Mouse (Mus musculus) frontal cortex, adult 2 months (tissue): ENCODE data around the gene Cnga4. TPM values are rescaled to one million over a fixed set of nuclear protein-coding genes. Genes with fewer than 3 reads are reported as not detected.
A peak's percentile ranks its signal among the peaks of the same experiment; 100 is the strongest.
"Not testable (repeated sequence)": the region's sequence is repeated elsewhere in the genome, so short reads cannot be mapped to it uniquely, and the experiment has no call there.

Source experiments
- DNase-seq, 2 experiments: peaks; one replicate each; pipeline ENCODE4 v3.0.0; 2022; ENCODE audit warnings: low spot score in 1 of 2; ENCODE audit errors: extremely low spot score in 1 of 2
- polyA plus RNA-seq: library from polyadenylated mRNA; depleted of rRNA; stranded (reverse); fragments of >200 nt; gene quantifications from 2 replicates; pipeline ENCODE4 v1.2.3, GENCODE M21; 2012; rRNA removed

Gene Cnga4
- polyA plus RNA-seq, result 1.5 and 1.8 TPM in 2 replicates

DNA sequence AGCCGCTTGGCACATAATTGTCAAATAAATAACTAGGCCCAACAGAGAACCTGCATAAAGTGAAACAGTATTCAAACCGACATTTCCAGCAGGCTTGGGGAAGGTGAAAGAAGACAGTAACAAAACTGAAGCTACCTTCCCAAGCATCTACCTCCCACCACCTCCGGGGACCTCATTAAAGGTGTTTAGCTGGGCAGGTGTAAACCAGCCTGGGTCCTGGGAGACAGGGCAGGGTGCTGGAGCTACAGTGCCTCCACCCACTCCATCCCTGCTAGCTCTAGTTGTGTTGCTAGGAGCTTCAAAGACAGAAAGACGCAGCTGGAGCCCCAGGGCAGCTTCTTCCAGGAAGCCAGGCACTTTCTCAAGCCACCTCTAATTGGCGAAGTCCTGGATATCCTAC, at the start of gene Cnga4:
TSS of gene Cnga4 (plus strand) at position 301 of the 400 bp plus-strand sequence.
- DNase-seq, result no peak

DNA sequence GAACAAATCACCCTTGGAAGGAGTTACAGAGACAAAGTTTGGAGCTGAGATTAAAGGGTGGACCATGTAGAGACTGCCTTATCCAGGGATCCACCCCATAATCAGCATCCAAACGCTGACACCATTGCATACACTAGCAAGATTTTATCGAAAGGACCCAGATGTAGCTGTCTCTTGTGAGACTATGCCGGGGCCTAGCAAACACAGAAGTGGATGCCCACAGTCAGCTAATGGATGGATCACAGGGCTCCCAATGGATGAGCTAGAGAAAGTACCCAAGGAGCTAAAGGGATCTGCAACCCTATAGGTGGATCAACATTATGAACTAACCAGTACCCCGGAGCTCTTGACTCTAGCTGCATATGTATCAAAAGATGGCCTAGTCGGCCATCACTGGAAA, 48.3 kb upstream of the Cnga4 start:
- not testable (repeated sequence) for DNase-seq

DNA sequence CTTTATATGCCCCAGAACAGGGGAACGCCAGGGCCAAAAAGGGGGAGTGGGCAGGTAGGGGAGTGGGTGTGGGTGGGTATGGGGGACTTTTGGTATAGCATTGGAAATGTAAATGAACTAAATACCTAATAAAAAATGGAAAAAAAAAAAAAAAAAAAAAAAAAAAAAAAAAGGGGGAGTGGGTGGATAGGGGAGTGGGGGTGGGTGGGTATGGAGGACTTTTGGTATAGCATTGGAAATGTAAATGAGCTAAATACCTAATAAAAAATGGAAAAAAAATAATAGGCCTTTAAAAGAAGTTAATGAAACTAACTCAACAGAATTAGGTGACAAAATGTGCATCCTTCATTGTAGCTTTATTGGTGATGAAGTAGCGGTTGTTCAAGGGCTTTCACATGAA, 47.9 kb upstream of the Cnga4 start:
- not testable (repeated sequence) for DNase-seq

DNA sequence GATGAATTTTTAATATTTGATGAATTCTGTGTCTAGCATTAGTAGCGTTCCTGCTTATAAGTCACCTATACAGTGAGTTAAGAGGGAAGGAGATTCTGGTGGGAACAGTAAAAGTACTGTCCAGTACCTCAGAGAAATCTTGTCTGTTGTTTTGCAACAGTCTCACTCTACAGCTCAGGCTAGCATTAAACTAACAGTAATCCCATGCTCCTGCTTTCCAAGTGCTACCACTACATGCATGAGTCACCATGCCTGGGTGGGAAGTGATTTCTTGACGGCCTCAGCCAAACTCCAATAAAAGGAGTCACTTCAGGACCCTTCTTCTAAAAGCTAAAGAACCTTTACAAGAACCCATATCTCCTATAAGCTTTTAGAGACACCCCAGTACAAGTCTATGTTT, 42.7 kb upstream of the Cnga4 start:
- no peak for DNase-seq

DNA sequence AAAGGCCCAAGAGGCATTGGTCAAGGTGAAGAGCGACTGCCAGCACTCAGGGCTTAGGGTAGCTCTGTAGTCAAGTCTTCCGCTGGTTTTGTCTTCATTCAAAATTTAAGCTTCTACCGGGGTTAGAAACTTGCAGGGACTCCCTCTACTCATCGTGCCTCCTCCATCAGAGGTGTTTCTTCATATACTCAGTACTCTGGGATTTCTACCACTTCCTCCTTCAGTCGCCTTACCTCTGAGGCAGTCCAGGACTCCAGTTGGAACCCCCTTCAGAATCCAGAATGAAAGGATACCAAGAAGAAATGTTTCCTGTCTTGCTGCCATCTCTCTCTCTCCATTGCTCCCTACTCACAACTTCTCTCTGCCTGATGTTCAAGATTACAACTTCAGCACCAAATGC, 37.1 kb upstream of the Cnga4 start:
- no peak for DNase-seq

DNA sequence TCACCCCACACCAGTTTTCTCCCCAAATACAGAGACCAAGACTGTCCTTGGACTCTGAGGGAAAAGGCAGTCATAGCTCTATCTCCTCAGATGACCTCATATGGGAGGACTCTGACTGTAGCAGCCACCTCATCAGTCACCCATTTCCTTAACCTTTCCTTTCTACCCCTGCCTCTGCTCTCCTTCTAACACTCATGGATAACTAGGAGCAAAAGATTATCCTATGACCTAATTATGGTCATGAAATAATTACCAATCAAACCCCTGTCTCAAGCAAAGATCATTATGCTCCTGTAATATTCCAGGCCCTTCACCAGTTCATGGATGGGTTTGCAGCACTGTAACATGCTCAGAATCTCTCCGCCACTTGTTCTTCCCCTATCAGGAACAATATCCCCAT, 36.4 kb upstream of the Cnga4 start, which contains the start of gene Olfr692:
TSS of gene Olfr692 (plus strand) at position 301 of the 400 bp plus-strand sequence.
- DNase-seq, result no peak

DNA sequence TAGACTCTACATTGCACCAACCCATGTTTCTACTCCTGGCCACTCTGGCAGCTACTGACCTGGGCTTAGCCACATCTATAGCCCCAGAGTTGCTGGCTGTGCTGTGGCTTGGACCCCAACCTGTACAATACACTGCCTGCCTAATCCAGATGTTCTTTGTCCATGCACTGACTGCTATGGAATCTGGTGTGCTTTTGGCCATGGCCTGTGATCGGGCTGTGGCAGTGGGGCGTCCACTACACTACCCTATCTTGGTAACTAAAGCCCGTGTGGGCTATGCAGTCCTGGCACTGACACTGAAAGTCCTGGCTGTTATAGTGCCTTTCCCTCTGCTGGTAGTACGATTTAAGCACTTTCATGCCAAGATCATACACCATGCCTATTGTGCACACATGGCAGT, 35.8 kb upstream of the Cnga4 start:
- no peak for DNase-seq

DNA sequence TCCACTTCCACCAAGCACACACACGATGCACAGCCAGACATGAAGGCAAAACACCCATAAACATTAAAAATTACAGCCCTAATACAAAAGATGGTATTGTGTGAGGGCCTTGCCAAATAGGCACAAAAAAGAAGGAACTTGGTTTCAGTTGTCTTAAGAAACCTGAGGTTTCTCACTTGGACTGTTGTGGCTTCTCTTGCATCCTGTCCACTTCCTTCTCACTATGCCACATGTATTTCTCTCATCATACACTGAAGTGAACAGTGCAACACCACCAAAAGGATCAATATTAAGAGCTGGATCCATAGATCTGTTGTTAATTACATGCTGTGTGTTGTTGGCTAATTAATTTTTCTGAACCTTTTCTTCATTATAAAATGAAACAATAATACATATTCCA, 31.5 kb upstream of the Cnga4 start:
- no peak for DNase-seq

DNA sequence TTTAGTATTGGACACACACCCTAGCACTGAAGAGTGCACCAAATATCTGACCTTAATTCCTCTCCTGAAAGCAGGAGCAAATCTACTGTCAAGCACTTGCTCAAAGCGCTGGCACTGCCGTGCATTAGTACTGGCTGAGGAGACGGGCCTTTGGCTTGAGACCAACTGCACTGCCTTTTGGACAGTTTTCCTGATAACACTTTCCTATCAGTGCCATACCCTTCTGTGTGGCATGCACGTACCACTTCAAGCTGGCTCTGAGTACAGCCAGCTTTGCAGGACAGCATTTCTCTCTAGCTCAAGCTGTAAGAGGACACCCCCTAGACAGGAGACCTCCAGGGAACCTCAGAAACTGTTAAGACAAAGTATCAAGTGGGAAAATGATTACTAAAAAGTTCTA, 30.9 kb upstream of the Cnga4 start:
- DNase-seq, result no peak

DNA sequence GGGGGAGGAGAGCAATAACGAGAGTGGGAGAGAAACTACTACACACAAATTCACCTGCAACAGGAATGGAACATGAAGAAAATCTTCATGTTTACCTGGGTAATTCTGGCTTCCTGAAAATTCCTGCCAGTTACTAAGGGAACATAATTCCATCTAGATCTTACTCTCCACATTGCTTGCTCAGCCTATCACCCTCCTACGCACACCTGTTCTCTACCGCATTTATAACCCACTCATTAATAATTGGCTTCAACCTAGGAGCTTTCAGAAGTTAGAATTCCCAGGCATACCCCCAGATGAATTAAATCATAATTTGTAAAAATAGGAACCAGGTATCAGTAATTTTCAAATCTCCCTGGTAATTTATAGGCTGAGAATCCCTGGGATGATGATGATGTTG, 30.4 kb upstream of the Cnga4 start:
- peak in 1 of 2 experiments; percentile 28 for DNase-seq

DNA sequence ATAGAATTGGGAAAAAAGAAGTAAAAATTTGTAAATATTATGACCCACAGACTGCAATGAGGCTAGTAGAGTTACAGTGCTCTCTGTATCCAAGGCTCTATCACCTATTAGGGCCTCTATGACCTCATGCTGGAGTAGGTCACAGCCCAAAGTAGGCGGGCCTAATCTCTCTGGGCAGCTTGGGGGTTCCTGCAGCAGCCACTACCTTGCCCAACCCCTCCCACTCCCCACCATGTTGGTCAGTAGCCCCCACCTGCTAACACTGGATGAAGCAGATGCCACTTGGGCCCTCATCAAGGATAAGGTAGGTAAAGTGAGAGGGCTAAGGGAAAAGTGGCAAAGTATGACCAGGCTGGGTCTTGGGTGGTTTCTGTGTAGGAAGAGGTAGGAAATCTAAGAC, 29.5 kb upstream of the Cnga4 start, which contains the start of gene Gm5901:
TSS of gene Gm5901 (plus strand) at position 173 of the 400 bp plus-strand sequence.
- DNase-seq, result no peak

DNA sequence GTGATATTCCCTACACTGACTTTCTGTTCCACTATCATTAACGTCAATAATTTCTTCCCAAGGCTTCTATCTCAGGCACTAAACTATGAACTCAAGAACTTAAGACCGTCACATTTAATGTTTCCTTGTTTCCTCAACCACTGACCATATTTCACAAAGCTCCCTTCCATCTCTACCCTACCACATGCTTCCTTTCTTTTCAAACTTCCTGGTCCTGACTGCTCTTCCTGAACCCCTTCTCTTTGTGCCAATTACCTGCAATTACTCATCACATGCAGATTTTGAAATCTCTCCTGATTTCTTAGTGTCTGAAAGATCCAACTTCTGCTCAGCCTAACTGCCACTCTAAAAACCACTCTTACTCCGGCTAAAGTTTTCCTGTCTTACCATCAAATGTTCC, 24.0 kb upstream of the Cnga4 start:
- no peak for DNase-seq

DNA sequence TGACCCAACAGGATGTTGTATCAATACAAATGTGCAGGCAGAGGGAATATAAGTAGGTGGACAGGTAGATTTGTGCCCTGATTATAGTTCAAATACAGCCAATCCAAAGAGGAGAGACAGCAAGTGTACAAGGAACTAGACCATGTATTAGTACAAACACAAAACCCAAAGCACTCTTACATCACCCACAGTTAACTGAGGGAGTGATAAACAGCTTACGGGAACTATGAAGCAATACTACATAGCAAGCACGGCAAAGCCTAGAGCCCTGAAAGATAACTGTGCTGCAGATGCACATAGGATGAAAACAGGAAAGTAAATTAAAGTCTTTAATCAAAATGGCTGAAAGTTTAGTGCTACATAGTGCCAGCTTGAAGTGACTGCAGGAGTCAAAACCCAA, 16.7 kb upstream of the Cnga4 start:
- no peak for DNase-seq

DNA sequence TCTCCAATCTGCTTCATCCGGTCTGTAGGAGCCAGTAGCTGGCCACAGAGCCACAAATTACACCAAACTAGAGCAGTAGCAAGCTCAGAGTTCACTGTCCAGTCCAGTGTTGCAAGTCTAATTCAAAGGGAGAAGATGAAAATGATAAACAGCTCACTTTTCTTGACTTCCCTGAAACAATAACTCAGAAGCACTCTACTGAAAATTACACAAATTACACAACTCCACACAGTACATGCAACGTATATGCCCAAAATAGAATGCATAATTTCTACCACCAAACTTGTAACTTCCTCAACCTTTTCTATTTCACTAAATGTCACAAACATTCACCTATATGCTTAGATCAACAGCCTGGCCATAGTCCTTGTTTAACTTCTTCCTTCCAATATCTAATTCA, 14.1 kb upstream of the Cnga4 start:
- no peak for DNase-seq

DNA sequence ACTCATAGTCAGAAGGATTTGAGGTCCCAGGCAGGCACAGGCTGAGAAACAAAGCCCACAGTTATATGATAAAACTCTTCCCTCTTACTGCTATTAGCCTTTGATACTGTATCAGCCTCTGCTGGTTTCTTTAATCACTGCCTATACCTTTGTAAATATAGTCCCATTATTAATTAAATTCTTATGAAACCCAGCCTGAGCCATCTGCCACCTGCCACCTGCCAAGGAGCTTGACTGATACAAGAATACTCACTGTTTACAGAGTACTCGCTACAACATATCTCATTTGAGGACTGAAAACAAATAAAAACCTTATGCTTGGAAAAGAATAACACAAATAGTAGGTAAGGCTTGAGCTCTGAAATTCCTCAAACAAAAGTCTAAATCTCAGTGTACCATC, 9.8 kb upstream of the Cnga4 start:
- no peak for DNase-seq

DNA sequence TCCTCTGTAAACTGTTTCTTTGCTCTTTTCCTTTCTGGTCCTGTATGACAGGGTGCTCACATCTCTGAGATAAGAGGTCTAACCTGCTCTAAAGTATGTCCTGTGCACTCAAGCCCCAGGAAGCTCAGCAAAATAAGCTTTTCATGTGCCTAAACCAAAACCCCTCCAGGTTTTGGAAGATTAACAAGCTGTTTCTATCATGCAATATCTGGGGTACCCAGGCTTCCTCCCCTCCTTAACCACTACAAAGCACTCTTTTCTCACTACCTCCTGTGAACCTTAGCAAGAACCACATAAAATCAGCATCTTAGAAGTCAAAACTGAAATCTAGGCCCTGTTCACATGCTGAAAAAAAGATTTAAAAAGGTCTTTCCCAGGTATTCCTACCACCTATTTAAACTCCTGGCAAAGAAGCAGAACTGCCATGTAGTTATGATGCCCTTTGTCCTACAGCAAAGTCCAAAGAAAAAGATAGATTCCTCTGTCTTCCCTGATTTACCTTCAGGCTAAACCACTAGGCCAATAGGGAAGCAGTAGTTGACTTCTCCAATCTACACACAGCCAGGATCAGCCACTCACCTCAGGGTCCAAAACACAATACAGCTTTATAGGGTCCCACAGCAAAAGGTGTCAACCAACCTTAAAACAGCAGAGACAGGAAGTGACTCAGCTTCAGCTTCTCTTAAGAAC, 9.1 kb upstream of the Cnga4 start:
- DNase-seq, result no peak

DNA sequence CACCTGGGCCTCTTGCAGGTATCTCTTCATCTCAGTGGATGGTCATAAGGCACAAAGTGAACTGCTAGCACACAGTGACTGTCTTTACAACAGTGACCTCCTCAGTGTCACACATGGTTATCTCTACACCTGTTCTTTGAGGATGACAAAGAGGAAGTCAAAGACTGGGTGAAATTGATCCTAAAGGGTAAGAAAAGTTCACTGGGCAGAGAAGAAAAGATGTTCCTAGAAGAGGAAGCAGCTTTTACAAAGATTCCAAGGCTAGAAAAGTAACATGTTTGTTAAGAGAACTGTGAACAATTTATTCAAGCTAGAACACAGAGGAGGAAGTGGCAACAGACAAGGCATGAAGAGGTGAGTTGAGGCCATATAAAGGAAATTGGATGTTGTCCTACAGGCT, 8.2 kb upstream of the Cnga4 start:
- DNase-seq, result no peak

DNA sequence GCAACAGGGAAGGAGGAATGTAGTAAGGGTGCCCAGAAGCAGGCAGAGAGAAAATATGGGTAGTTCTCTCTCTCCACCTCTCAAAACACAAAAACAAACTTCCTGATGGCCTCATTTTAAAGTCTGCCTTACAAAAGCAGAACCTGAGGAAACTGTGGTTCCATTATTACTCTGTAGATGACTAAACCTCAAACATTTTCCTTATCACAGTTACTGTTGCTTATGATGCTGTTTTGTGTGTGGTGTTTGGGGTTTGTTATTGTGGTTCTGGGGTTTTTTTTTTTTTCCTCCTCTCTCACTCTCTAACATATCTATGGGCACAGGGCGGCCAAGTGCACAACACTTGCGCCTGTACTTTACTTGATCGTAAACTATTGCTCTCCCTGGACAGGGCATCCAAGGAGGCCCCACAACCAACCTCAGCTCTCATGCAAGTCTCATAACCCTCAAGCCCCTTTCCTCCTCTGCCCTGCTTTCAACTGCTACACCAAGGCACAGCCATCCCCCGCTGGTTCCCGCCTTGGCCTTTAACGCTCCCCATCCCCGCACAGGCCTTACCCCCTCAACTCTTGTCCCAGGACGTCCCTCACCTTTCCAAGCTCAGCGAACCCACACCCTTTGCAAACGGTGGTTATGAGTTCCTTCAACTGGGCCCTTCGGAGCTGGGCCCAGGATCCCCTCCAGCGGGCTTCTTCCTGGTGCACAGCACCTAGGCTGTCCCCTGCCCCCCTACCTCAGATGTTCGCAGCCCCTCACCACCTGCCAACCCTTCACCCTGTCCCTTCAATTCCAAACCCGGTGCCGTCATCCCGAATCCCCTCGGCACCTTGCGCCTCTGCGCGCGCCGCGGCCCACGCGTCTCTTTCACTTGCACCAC, 5.1 kb upstream of the Cnga4 start:
- DNase-seq, result no peak

DNA sequence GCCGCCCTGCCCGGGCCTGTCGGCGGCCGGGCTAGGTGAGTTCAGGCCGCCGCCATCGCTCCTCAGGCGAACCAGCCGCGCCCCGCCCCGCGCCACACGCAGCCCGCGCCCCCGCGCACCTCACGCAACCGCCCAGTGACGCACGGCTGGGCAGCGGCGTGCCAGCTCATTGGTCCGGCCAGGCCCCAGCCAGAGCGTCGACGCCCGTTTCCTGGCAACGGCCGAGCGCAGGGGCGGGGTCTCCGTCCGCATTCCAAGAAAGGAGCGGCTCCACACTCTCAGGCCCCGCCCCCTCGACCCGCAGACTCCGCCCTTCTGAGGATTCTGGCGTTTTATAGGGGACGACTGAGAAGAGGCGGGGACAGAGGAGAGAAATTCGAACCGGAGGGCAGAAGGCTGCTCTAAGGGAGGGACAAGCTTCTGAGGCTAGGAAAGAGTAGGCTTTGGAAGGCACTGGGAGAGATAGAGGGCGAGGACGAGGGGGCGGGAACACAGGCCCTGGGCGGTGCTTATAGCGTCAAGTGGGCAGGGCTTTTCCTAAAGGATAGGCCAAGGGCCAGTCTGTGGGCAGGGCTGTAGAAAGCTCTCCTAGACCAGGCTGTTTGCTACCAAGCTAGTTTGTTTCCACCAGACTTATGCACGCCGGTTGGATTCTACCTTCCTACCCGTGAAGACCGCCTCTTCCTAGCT, 4.3 kb upstream of the Cnga4 start, which contains the start of gene Fam160a2:
TSS of gene Fam160a2 (minus strand) at position 120 of the 690 bp plus-strand sequence.
- DNase-seq, result peak; percentile 99 to 100

DNA sequence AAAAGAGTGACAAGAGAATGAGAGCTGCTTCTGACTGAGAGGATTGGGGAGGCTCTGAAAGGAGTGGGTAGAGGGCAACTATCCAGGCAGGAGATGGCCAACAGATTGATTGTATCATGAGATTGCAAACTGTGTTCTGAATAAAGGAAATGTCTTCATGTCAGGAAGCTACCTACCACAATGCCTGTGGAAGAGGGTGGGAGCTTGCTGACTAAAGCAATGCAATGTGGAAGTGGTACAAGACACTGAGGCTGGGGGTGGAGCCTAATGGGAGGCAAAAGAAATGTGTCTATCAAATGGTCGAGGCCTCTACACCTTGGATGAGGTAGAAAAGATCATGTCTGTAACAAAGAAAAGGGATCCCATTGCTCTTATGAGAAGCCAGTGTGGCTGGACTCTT, 2.0 kb downstream of the Cnga4 start:
- no peak for DNase-seq
